Mouse (Mus musculus) liver, adult 2 months (tissue): Measurements from ENCODE around the gene Dlg2. TPM values are rescaled to one million over a fixed set of nuclear protein-coding genes. Genes with fewer than 3 reads are reported as not detected.

Experiments
- DNase-seq: peaks from one replicate; pipeline ENCODE4 v3.0.0-alpha.2; 2011; ENCODE audit warnings: low read depth, low spot score; ENCODE audit errors: extremely low read depth
- H3K27ac ChIP-seq: fragments of 200-500 bp; replicated peaks from 2 replicates; pipeline ENCODE4 v1.5.1; 2012; ENCODE audit warnings: low read depth, mild to moderate bottlenecking, control low read depth, inconsistent platforms, low read length; ENCODE audit not compliant: insufficient read depth
- H3K27me3 ChIP-seq: fragments of 200-500 bp; 2 replicates; pipeline ENCODE4 v1.6.1; 2012; ENCODE audit warnings: mild to moderate bottlenecking, moderate library complexity, low read length, inconsistent platforms; ENCODE audit not compliant: control insufficient read depth, insufficient read depth
- H3K36me3 ChIP-seq: fragments of 200-500 bp; 2 replicates; pipeline ENCODE4 v1.6.1; 2012; ENCODE audit warnings: low read length, inconsistent platforms; ENCODE audit not compliant: control insufficient read depth, insufficient read depth
- H3K4me1 ChIP-seq: fragments of 200-500 bp; 2 replicates; pipeline ENCODE4 v1.6.1; 2011; ENCODE audit warnings: low read length; ENCODE audit not compliant: control insufficient read depth, insufficient read depth
- H3K4me3 ChIP-seq: fragments of 200-500 bp; 2 replicates; pipeline ENCODE4 v1.5.1; 2011; ENCODE audit warnings: low read depth, mild to moderate bottlenecking, control low read depth, low read length, moderate library complexity; ENCODE audit not compliant: insufficient read depth
- H3K79me2 ChIP-seq: fragments of 200-500 bp; 2 replicates; pipeline ENCODE4 v1.6.1; 2012; ENCODE audit warnings: inconsistent platforms, mild to moderate bottlenecking, low read length, moderate library complexity; ENCODE audit not compliant: control insufficient read depth, insufficient read depth
- H3K9ac ChIP-seq: fragments of 200-500 bp; 2 replicates; pipeline ENCODE4 v1.6.1; 2012; ENCODE audit warnings: low read depth, mild to moderate bottlenecking, control low read depth, inconsistent platforms, low read length
- CTCF ChIP-seq: fragments of 200-500 bp; IDR thresholded peaks from 2 replicates; pipeline ENCODE4 v1.5.1; 2011; ENCODE audit warnings: low read depth, low read length, control low read depth
- POLR2A ChIP-seq: fragments of 200-500 bp; IDR thresholded peaks from 2 replicates; pipeline ENCODE4 v1.6.1; 2011; ENCODE audit warnings: low read length, control low read depth; ENCODE audit not compliant: insufficient read depth; ENCODE audit errors: extremely low read depth
- WGBS: fragments of 180-500 bp; shearing (Covaris S2); methylation state at CpG from one replicate; pipeline ENCODE4 v1.1.7; 2018; 5-methylcytosine and 5-hydroxymethylcytosine counted together
- polyA plus RNA-seq: library from polyadenylated mRNA; depleted of rRNA; stranded (reverse); fragments of >200 nt; gene quantifications from 2 replicates; pipeline ENCODE4 v1.2.3, GENCODE M21; 2012
- total RNA-seq: library from RNA; depleted of rRNA; stranded (reverse); fragments of >200 nt; gene quantifications from 2 replicates; pipeline ENCODE4 v1.2.3, GENCODE M21; 2014

Dlg2 gene
- total and polyA plus RNA-seq, 2 experiments = 0.65 TPM; not detected in 1

DNA sequence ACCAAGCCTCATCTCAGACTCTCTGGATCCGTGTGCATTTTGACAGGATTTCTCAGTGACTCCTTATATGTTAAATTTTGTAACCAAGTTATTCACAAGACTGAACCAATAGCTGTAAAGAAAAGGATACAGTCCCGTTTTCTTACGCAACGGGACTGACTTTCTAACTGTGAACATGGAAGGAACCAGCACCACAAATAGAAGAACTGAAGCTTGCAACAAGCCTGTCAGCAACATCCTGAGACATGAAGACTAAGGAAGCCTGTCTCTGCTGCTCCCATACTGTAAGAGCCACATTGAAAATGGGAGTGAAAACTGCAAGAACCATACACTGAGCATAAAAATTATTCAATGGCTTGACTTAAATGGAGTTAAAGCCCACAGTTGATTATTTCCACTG is 1981.8 kb downstream of the Dlg2 start:
- Histone ChIP-seq H3K9ac (no peak overlapping the region), H3K36me3 (no peaks in the 10 kb centered on the region), H3K4me3 (no peak overlapping the region), H3K4me1 (no peaks in the 10 kb centered on the region), H3K79me2 (no peaks in the 10 kb centered on the region), H3K27ac (no peak overlapping the region), H3K27me3 (no peaks in the 10 kb centered on the region)
- TF ChIP-seq CTCF (no peak), POLR2A (no peak)
- WGBS = 74% methylated on average over 4 of the region's 4 CpGs
- DNase-seq = no peak

DNA sequence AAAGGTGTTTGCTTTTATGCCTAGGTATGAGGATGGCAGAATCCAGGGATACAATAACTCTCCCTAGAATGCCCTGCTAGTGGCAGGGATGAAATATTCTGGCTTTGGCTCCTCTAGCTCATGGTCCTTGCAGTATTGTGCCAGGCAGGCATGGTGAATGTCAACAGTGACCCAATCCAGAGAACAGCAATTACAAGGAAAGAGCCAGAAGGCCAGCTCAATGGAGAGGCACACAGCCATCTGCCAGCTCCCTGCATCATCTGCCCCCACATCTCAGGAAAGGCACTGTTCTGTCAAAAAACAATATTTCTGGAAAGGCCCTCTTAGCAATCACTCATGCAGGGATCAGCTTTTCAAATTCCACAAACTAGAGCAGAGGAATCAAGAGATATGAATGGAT is 1984.1 kb downstream of the Dlg2 start:
- Histone ChIP-seq H3K79me2 (no peaks in the 10 kb centered on the region), H3K27me3 (no peaks in the 10 kb centered on the region), H3K36me3 (no peaks in the 10 kb centered on the region), H3K4me3 (no peak overlapping the region), H3K4me1 (no peaks in the 10 kb centered on the region), H3K27ac (no peak overlapping the region), H3K9ac (no peak overlapping the region)
- DNase-seq = no peak
- TF ChIP-seq CTCF (no peak), POLR2A (no peak)

DNA sequence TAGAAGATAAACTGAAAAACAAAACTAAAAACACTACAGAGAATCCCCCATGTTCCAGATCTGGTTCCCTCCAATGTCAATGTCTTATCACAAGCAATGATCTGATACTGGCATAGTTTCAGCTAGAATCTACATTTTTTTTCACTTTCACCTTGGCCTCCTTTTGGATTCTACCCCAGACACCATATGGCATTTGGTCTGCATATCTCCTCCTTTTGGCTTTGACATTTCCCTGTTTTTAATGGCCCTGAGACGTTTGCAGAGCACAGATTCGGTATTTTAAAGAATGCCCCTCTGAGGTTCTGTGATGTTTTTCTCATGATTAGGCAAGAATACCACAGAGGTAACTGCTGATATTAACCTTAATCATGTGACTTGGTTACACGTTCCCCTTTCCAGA is 1984.8 kb downstream of the Dlg2 start:
- no peak for TF ChIP-seq CTCF
- no peak for TF ChIP-seq POLR2A
- Histone ChIP-seq H3K9ac (no peak overlapping the region), H3K27ac (no peak overlapping the region), H3K4me1 (no peaks in the 10 kb centered on the region), H3K36me3 (no peaks in the 10 kb centered on the region), H3K79me2 (no peaks in the 10 kb centered on the region), H3K27me3 (no peaks in the 10 kb centered on the region), H3K4me3 (no peak overlapping the region)
- no peak for DNase-seq
- WGBS = 51% methylated on average over 3 of the region's 3 CpGs

DNA sequence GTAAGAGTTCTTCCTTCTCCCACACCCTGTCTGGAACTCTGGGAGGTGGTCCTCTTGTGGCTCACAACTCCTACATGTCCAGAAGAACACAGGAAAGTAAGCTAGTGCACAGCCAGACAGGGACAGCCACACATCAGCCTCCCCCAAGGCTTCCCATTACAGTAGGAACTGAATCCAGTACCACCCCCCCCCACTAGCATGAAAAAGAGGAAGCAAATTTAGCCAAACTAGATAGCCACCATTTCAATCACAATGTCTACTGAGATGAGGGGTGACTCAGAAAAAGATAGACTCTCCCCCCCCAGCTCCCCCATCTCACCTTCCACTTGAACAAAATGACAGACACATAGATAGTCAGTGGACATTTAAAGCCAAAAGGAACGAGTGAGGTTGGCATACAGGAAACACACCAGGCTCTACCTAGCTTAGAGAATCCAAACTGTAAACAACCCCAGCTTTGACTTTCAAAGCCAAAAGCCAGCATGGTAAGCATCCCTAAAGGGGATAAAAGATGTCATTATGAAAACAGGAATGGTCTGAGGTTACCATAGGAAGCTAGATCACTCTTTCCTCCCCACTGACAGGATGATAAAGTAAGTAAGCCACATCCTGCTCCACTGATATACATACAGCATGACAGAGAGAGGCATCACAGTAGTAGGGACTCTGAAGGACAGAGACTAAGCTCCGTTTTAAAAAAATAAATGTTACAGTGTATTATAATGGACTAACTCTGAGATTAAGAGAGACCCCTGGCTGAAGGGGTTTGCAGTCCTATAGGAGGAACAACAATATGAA is 1986.8 kb downstream of the Dlg2 start:
- DNase-seq = no peak
- Histone ChIP-seq H3K27ac (no peak overlapping the region), H3K9ac (no peak overlapping the region), H3K4me1 (no peaks in the 10 kb centered on the region), H3K27me3 (no peaks in the 10 kb centered on the region), H3K36me3 (no peaks in the 10 kb centered on the region), H3K4me3 (no peak overlapping the region), H3K79me2 (no peaks in the 10 kb centered on the region)
- TF ChIP-seq CTCF (no peak), POLR2A (no peak)
- 51% methylated on average over 2 of the region's 2 CpGs for WGBS

DNA sequence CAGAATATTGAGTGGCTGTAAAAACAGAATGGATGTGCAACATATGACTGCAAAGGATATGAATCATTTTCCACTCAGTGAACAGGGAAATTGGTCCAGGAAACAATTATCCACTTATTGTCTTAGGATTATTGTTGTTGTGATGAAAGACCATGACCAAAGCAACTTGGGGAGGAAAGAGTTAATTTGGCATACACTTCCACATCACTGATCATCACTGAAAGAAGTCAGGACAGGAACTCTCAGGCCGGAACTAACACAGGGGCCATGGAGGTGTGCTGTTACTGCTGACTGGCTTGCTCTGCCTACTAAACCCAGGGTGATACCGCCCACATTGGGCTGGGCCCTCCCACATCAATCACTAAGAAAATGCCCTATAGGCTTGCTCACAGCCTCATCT is 1987.8 kb downstream of the Dlg2 start:
- no peaks in the 10 kb centered on the region for H3K4me1 ChIP-seq
- no peaks in the 10 kb centered on the region for H3K36me3 ChIP-seq
- no peaks in the 10 kb centered on the region for H3K27me3 ChIP-seq
- WGBS = 83% methylated on average over 2 of the region's 2 CpGs
- H3K79me2 ChIP-seq = no peaks in the 10 kb centered on the region
- TF ChIP-seq CTCF (no peak), POLR2A (no peak)
- no peak overlapping the region for H3K27ac ChIP-seq
- no peak overlapping the region for H3K4me3 ChIP-seq
- no peak overlapping the region for H3K9ac ChIP-seq
- no peak for DNase-seq

DNA sequence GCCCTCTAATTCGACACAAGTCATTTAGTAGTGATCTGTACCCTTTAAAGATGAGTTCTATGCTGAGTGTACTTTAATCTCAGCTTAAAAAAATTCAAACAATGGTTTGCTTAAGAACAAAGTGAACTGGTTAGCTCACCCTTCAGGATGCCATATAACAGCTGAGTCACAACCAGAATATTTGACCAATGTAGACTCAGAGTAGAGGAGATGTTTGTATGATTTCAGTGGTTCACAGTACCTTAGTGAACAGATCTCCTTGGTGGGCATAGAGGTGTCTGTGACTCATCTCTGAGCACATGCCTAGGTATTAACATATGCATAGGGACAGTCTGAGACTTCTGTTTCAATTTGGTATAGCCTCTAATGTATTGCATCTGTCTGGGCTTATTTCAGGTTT is 2002.7 kb downstream of the Dlg2 start:
- no peak for DNase-seq
- 65% methylated on average over 1 of the region's 1 CpGs for WGBS

More for the DNA sequence above, 2002.7 kb downstream of the Dlg2 start:
- H3K36me3 ChIP-seq = no peaks in the 10 kb centered on the region
- no peak overlapping the region for H3K4me3 ChIP-seq
- H3K27me3 ChIP-seq = no peaks in the 10 kb centered on the region
- no peak for TF ChIP-seq CTCF
- no peak for TF ChIP-seq POLR2A
- H3K27ac ChIP-seq = no peak overlapping the region
- H3K79me2 ChIP-seq = no peaks in the 10 kb centered on the region
- H3K4me1 ChIP-seq = no peaks in the 10 kb centered on the region
- no peak overlapping the region for H3K9ac ChIP-seq
